20 mouse cellular contexts compared by ENCODE assay signal in the genomic region with DNA sequence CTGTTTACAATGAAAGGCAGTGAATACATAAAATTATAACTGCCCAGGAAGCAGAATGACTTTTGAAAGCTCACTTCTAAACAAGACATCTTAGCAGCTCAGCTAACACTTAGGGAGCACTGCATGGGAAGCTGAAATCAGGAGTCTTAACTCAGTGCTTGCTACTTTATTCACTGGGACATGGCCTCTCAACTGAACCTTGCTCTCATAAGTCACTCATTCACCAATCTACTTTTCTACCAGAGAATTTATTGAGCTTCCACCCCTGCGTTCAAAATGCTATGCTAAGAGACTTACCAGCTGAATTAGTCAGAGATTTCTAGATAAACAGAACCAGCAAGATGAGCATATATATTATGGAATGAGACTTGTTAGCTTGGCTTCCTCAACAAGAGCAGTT.
"Had no signal": no experiment of that assay in that cellular context is flagged by ENCODE, and none has a peak within 500 bp of the region (broad histone marks: within the 10 kb centered on the region; RNA-seq: fewer than 3 reads in every experiment).

No protein-coding gene starts in this region.

- H3K4me1 ChIP-seq: liver, embryonic 12.5 days; liver, embryonic 15.5 days; lung, embryonic 15.5 days; megakaryocyte, embryonic 14.5 days; midbrain, embryonic 10.5 days; midbrain, embryonic 13.5 days; neural tube, embryonic 13.5 days had no signal

- H3K4me3 ChIP-seq: layer of hippocampus, adult 2 months; limb, embryonic 10.5 days; limb, embryonic 13.5 days; liver, embryonic 12.5 days; liver, embryonic 15.5 days; lung, embryonic 15.5 days; megakaryocyte, embryonic 14.5 days; midbrain, embryonic 10.5 days; midbrain, embryonic 13.5 days; myocyte; neural tube, embryonic 13.5 days had no signal

- H3K4me2 ChIP-seq: limb, embryonic 13.5 days; liver, embryonic 12.5 days; liver, embryonic 15.5 days; lung, embryonic 15.5 days; midbrain, embryonic 13.5 days; neural tube, embryonic 13.5 days had no signal

- H3K9me3 ChIP-seq: limb, embryonic 10.5 days; limb, embryonic 13.5 days; liver, embryonic 12.5 days; liver, embryonic 15.5 days; lung, embryonic 15.5 days; midbrain, embryonic 10.5 days; midbrain, embryonic 13.5 days; neural tube, embryonic 13.5 days had no signal

- H3K9ac ChIP-seq: limb, embryonic 13.5 days; liver, embryonic 12.5 days; liver, embryonic 15.5 days; lung, embryonic 15.5 days; midbrain, embryonic 13.5 days; neural tube, embryonic 13.5 days had no signal

- H3K27ac ChIP-seq: layer of hippocampus, adult 2 months; limb, embryonic 10.5 days; limb, embryonic 13.5 days; liver, embryonic 12.5 days; liver, embryonic 15.5 days; lung, embryonic 15.5 days; midbrain, embryonic 10.5 days; midbrain, embryonic 13.5 days; neural tube, embryonic 13.5 days had no signal

- H3K27me3 ChIP-seq: limb, embryonic 13.5 days; liver, embryonic 12.5 days; liver, embryonic 15.5 days; lung, embryonic 15.5 days; megakaryocyte, embryonic 14.5 days; midbrain, embryonic 13.5 days; neural tube, embryonic 13.5 days had no signal

- H3K36me3 ChIP-seq: limb, embryonic 10.5 days; limb, embryonic 13.5 days; liver, embryonic 12.5 days; liver, embryonic 15.5 days; lung, embryonic 15.5 days; midbrain, embryonic 10.5 days; midbrain, embryonic 13.5 days; neural tube, embryonic 13.5 days had no signal

- DNase-seq: layer of hippocampus, adult 9-11 months; liver; lung, adult 18-20 months; lung, postnatal 10 days; lung, postnatal 36 days; retina, postnatal 1 day; thymus, adult 18-20 months; thymus, postnatal 36 days had no signal

- ATAC-seq: liver, embryonic 12.5 days; midbrain, embryonic 13.5 days; midbrain, embryonic 16.5 days had no signal
